Comparison of ENCODE assay signal across 13 mouse cellular contexts in the genomic region with DNA sequence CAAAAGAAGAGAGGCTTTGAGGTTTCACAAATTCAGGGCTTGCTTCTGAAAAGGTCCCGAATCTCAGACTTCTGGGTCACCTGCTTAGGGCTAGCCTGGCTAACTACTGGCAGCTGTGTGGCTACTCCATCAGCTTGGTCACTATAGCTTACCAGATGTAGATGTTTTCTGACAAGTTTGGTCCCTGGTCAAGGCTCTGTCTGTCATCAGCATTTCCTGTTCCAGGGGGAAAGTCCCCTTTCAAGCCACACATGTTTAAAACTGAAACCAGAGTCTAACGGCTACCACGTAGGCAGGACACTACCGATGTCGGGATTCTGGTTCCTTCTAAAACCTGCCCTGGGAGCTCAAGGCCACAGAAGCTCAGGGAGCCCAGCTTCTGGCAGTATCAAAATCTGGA. TPM values are rescaled to one million over a fixed set of nuclear protein-coding genes. Genes with fewer than 3 reads are reported as not detected.
DNase-seq lines count a peak whose midpoint lies in the region; ATAC-seq and TF ChIP-seq lines count a peak whose summit lies in the region.
"Had no signal": no experiment of that assay in that cellular context is flagged by ENCODE, and none has a peak within 500 bp of the region (broad histone marks: within the 10 kb centered on the region; RNA-seq: fewer than 3 reads in every experiment).

No protein-coding gene starts in this region.

- DNase-seq in embryo, embryonic 10.5 days (ENCODE audit: low spot score): peak; percentile 11
- no peak for DNase-seq in embryo, embryonic 11 days
- DNase-seq in thymus, postnatal 25 days: peak; percentile 20
- no peak for DNase-seq in thymus, adult 2 months
- peak; percentile 22 for DNase-seq in lung, postnatal 10 days
- DNase-seq in stomach, postnatal 0 days (ENCODE audit: low spot score): no peak
- DNase-seq in adrenal gland, adult 8-10 months: no peak
- DNase-seq in frontal cortex, postnatal 25 days (ENCODE audit: low spot score in 2 of 2): no peak
- DNase-seq: adrenal gland, postnatal 36 days; cerebellum, adult 9-10 months had no signal

- no peak overlapping the region for H3K27ac ChIP-seq in thymus, adult 2 months (ENCODE audit: control insufficient read depth, insufficient read depth, low read length)
- H3K27ac ChIP-seq in stomach, postnatal 0 days (replicated peaks): no peak overlapping the region
- H3K27ac ChIP-seq: embryonic facial prominence, embryonic 15.5 days; forebrain, embryonic 15.5 days; liver, embryonic 15.5 days had no signal

- H3K4me3 ChIP-seq in thymus, adult 2 months (ENCODE audit: control insufficient read depth, insufficient read depth, low read length): no peak overlapping the region
- H3K4me3 ChIP-seq in stomach, postnatal 0 days (ENCODE audit: low read depth, low read length): no peak overlapping the region
- H3K4me3 ChIP-seq: embryonic facial prominence, embryonic 15.5 days; forebrain, embryonic 15.5 days; liver, embryonic 15.5 days had no signal

- TF ChIP-seq CTCF in thymus, adult 2 months (IDR thresholded peaks at IDR 0.05; ENCODE audit: borderline replicate concordance, control insufficient read depth, extremely low read depth, insufficient read depth, low read length, poor library complexity): no peak
- TF ChIP-seq CTCF in stomach, postnatal 0 days (IDR thresholded peaks at IDR 0.05; ENCODE audit: low read depth): no peak

- under 1% methylated on average over 5 of the region's 5 CpGs for WGBS in thymus, adult 2 months
- 62% methylated on average over 5 of the region's 5 CpGs for WGBS in stomach, postnatal 0 days

- ATAC-seq in stomach, postnatal 0 days (ENCODE audit: low FRiP score, low TSS enrichment): no peak
- ATAC-seq: forebrain, embryonic 15.5 days had no signal

- peak overlapping the region; percentile 8; the same call in 1 of the 2 replicates for H3K4me2 ChIP-seq in stomach, postnatal 0 days (replicated peaks; ENCODE audit: low read depth)
- H3K4me2 ChIP-seq: embryonic facial prominence, embryonic 15.5 days; forebrain, embryonic 15.5 days; liver, embryonic 15.5 days had no signal

- no peaks in the 10 kb centered on the region for H3K27me3 ChIP-seq in thymus, adult 2 months (ENCODE audit: control insufficient read depth, insufficient read depth, low read length)
- H3K27me3 ChIP-seq in stomach, postnatal 0 days (ENCODE audit: control insufficient read depth, insufficient read depth, low read length): no peaks in the 10 kb centered on the region
- H3K27me3 ChIP-seq: embryonic facial prominence, embryonic 15.5 days; forebrain, embryonic 15.5 days; liver, embryonic 15.5 days had no signal

- H3K36me3 ChIP-seq in thymus, adult 2 months (ENCODE audit: control insufficient read depth, insufficient read depth, low read length): no peaks in the 10 kb centered on the region
- no peaks in the 10 kb centered on the region for H3K36me3 ChIP-seq in stomach, postnatal 0 days (ENCODE audit: control insufficient read depth, insufficient read depth, low read length)
- H3K36me3 ChIP-seq: embryonic facial prominence, embryonic 15.5 days; forebrain, embryonic 15.5 days; liver, embryonic 15.5 days had no signal

- no peak for TF ChIP-seq POLR2A in thymus, adult 2 months (IDR thresholded peaks at IDR 0.05; ENCODE audit: control insufficient read depth, extremely low read depth, insufficient read depth, low read length, poor library complexity)

- TF ChIP-seq EP300 in stomach, postnatal 0 days (optimal IDR thresholded peaks at IDR 0.05): no peak

- H3K9ac ChIP-seq in stomach, postnatal 0 days (ENCODE audit: low read length): no peak overlapping the region
- H3K9ac ChIP-seq: embryonic facial prominence, embryonic 15.5 days; forebrain, embryonic 15.5 days; liver, embryonic 15.5 days had no signal

- peaks cover 10% of the 10 kb centered on the region; the same call in 1 of the 2 replicates for H3K4me1 ChIP-seq in thymus, adult 2 months (replicated peaks; ENCODE audit: control insufficient read depth, insufficient read depth, low read length)
- no peaks in the 10 kb centered on the region for H3K4me1 ChIP-seq in stomach, postnatal 0 days (replicated peaks; ENCODE audit: control insufficient read depth, insufficient read depth)
- H3K4me1 ChIP-seq: embryonic facial prominence, embryonic 15.5 days; forebrain, embryonic 15.5 days had no signal

- no peaks in the 10 kb centered on the region for H3K9me3 ChIP-seq in stomach, postnatal 0 days (ENCODE audit: control insufficient read depth, low read length)
- H3K9me3 ChIP-seq: embryonic facial prominence, embryonic 15.5 days; forebrain, embryonic 15.5 days; liver, embryonic 15.5 days had no signal

RNA-seq across cellular contexts. Expression of gene Tmsb10, which starts 20.7 kb away (rescaled TPM):
- polyA plus RNA-seq in thymus, adult 2 months (2012; rRNA removed): 177 and 186 TPM in 2 replicates
- 1,323 and 1,685 TPM in 2 replicates for polyA plus RNA-seq in stomach, postnatal 0 days (2015; fragmentation: Nextera tagmentation; extraction: Ambion mirVana)
- 100 to 1,000 TPM in 3 of 4 experiments, 10 to 100 TPM in 1; 94.6 to 217 (median 164) TPM for total RNA-seq in adrenal gland, adult 8-10 months (2022)

RNA-seq across cellular contexts. Expression of gene Kcmf1, which starts 38.1 kb away (rescaled TPM):
- polyA plus RNA-seq in thymus, adult 2 months (2012; rRNA removed): 162 and 190 TPM in 2 replicates
- polyA plus RNA-seq in stomach, postnatal 0 days (2015; fragmentation: Nextera tagmentation; extraction: Ambion mirVana): 48.9 and 49.5 TPM in 2 replicates
- total RNA-seq in adrenal gland, adult 8-10 months (2022): 10 to 100 TPM; 70.8 to 89.2 (median 76.8) TPM

Comparison
In these comparisons a context has a peak if more than half of its experiments do, and no peak if none do; other contexts are left out.
1. DNase-seq: peak in embryo, embryonic 10.5 days (single experiment), thymus, postnatal 25 days (single experiment) and lung, postnatal 10 days (single experiment); none in embryo, embryonic 11 days (single experiment), thymus, adult 2 months (single experiment), stomach, postnatal 0 days (single experiment), adrenal gland, adult 8-10 months (single experiment) and frontal cortex, postnatal 25 days (0 of 2).